Mouse (Mus musculus) lung, adult 2 months (tissue): ENCODE measurements at regions not wholly inside any gene's neighbourhood (a gene's known extent, or its start where the extent isn't known, plus 50 kb on each side); places are given as distances from the start of the nearest gene placed in this dataset.

ENCODE experiments used
- DNase-seq: peaks from one replicate; pipeline ENCODE4 v3.0.0; 2022
- H3K4me1 ChIP-seq: fragments of 200-500 bp; 2 replicates; pipeline ENCODE4 v1.6.1; 2011; ENCODE audit warnings: low read length; ENCODE audit not compliant: control insufficient read depth, insufficient read depth
- H3K4me3 ChIP-seq: fragments of 200-500 bp; replicated peaks from 2 replicates; pipeline ENCODE3; 2011; ENCODE audit warnings: low read depth, mild to moderate bottlenecking, control low read depth, low read length; ENCODE audit errors: extremely low read depth
- CTCF ChIP-seq: fragments of 200-500 bp; IDR thresholded peaks from 2 replicates; pipeline ENCODE4 v1.5.1; 2011; ENCODE audit warnings: mild to moderate bottlenecking, low read length, control low read depth; ENCODE audit not compliant: insufficient read depth
- POLR2A ChIP-seq: fragments of 200-500 bp; IDR thresholded peaks from 2 replicates; pipeline ENCODE4 v1.6.1; 2011; ENCODE audit warnings: low read depth, mild to moderate bottlenecking, control low read depth, low read length, borderline replicate concordance; ENCODE audit errors: extremely low read depth
- WGBS: fragments of 180-500 bp; shearing (Covaris S2); methylation state at CpG from one replicate; pipeline ENCODE4 v1.1.7; 2018; 5-methylcytosine and 5-hydroxymethylcytosine counted together

DNA sequence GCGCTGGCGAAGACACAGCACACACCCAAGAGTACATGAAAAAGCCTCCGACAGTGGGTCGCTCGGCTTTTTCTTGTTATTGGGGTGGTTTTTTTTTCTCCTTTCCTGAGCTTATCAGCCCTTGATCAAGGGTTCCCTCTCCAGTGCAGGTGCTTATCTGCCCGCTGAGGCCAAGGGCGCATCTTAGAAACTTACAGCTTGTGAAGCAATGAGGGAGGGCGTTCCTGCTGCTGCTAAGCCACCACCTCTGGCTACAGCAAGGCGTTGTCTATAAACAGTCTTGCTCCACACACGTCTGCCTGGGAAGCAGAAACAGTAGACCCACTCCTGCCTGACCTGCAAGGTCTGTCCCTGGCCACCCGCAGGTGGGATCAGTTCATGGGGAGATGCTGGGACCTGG lies 240.9 kb downstream of the 3110018I06Rik start:
- DNase-seq: no peak
- no peak for TF ChIP-seq CTCF
- no peak for TF ChIP-seq POLR2A

DNA sequence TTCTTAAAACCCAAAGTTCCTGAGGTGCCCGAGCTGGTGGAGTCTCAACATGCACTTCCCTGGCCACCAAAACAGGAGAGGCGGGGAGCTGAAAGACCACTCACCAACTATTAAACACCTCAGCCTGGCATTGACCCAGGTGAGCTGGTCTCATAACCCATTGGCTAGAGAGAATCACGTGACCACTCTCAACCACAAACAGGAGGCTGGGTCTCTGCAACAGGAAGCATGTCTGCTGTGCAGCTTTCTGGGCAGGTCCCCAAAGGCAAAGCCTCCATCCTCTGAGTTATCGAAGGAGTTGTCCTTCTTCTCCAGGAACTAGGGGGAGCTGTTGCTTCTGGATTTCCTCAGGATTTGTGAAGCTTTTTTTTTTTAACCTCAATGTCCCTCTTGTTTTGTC lies 242.5 kb downstream of the 3110018I06Rik start:
- H3K4me3 ChIP-seq: no peak overlapping the region
- TF ChIP-seq POLR2A: no peak
- TF ChIP-seq CTCF: no peak
- no peaks in the 10 kb centered on the region for H3K4me1 ChIP-seq
- 68% methylated on average over 4 of the region's 4 CpGs for WGBS
- DNase-seq: no peak

More for the DNA sequence above, 240.9 kb downstream of the 3110018I06Rik start:
- no peak overlapping the region for H3K4me3 ChIP-seq
- WGBS: 64% methylated on average over 11 of the region's 11 CpGs
- H3K4me1 ChIP-seq: no peaks in the 10 kb centered on the region

DNA sequence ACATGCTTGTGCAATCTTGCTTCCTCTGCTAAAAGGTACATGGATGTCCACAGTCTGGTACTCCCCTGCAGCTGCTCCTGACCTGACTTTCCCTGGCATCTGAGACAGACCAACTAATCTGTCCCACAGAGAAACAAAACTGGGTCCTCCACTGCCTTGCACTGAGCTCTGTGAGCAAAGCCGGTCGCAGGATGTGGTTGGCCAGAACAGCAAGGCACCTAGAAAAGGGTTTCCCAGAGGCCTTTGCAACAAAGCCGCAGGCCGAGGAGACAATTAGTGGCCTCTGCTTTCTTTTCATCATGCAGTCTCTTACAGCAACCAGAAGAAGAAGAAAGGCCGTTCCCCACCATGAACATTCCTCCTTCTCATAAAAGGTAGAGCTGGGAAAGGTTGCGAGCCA lies 246.1 kb downstream of the 3110018I06Rik start:
- 89% methylated on average over 6 of the region's 6 CpGs for WGBS
- no peak for DNase-seq
- no peak for TF ChIP-seq CTCF

DNA sequence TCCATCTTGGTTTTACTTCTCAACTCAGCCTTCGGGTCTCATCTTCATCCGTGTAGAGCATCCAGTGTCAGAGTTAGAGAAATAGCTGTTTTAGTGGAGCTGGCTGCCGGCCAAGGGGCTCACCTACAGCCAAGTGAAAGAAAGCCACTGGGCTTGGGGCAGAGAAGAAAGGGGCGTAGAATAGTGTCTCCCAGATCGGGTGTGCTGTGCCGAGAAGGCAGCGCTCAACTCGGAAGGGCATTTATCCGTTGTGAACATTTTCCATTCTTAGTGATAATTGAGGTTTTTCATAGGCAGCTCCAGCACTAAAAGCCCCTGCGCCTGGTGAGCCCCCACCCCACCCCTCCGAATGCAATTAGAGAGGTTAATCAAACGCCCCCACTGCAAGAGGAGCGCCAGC lies 254.2 kb downstream of the 3110018I06Rik start:
- no peak for TF ChIP-seq POLR2A
- TF ChIP-seq CTCF: no peak
- 76% methylated on average over 13 of the region's 13 CpGs for WGBS
- no peak overlapping the region for H3K4me3 ChIP-seq
- no peaks in the 10 kb centered on the region for H3K4me1 ChIP-seq
- DNase-seq: no peak

More for the DNA sequence above, 246.1 kb downstream of the 3110018I06Rik start:
- Histone ChIP-seq H3K4me3 (no peak overlapping the region), H3K4me1 (no peaks in the 10 kb centered on the region)

DNA sequence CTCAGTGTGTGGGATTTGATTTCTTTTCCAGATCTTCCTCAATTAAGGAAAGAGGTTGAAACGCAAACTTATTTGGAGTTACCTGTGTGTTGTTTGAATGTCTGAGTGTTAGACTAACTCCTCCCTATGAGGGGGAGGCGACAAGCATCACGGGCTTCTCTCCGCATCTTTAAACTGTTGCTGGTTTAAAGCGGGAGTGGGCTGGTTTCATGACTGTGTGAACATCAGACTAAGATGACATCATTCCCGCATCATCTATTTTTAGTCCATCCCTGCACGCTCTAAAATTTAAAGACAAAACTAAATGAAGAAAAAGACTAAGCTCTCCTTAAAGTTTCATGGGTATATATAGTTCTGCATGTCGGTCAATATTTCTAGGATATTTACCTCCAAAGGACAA lies 256.4 kb downstream of the 3110018I06Rik start:
- no peak for TF ChIP-seq CTCF
- no peak for TF ChIP-seq POLR2A
- H3K4me3 ChIP-seq: no peak overlapping the region
- 86% methylated on average over 8 of the region's 8 CpGs for WGBS
- H3K4me1 ChIP-seq: no peaks in the 10 kb centered on the region
- no peak for DNase-seq

DNA sequence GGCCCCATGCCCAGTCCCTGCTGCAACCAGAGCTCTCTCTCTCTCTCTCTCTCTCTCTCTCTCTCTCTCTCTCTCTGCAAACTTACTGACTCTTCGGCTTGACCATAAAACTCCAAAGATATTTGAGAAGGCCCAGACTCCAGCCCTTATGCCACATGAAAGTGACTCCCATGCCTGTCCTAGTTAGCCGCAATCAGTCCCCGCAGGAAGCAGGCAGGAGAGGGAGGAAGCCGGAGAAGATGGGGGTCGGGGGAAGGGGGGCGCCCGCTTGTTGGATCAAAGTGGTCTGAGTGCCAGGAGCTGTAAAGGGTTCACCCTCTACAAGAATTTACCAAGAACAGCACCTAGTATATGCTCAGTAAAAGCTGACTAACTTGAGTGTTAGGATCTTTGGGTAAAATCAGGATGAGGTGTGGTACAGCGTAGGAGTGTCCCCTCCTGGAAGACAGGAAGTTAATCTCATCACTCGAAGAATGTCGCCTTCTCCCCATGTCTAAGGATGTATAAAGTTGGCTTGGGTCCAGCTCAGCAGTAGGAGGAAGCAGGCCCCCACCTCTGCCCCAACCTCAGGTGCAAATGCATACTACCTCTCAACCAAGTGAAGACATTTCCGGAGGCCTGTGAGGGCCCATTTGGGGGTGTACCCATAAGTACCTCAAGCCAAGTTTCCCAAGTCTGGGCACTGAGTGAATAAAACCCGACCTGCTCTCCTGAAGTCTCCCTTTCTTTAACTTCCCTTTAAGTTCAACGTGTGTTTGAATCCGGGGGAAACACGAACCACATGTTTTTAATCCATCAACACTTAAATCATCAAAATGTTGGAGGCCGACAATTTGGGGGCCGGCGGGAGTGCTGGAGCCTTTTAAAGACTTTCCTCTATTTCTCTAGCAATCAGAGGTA lies 254.7 kb downstream of the Bcl11b start:
- DNase-seq: no peak
- Histone ChIP-seq H3K4me1 (no peaks in the 10 kb centered on the region), H3K4me3 (no peak overlapping the region)
- 56% methylated on average over 18 of the region's 18 CpGs for WGBS
- TF ChIP-seq POLR2A: no peak
- TF ChIP-seq CTCF: no peak

DNA sequence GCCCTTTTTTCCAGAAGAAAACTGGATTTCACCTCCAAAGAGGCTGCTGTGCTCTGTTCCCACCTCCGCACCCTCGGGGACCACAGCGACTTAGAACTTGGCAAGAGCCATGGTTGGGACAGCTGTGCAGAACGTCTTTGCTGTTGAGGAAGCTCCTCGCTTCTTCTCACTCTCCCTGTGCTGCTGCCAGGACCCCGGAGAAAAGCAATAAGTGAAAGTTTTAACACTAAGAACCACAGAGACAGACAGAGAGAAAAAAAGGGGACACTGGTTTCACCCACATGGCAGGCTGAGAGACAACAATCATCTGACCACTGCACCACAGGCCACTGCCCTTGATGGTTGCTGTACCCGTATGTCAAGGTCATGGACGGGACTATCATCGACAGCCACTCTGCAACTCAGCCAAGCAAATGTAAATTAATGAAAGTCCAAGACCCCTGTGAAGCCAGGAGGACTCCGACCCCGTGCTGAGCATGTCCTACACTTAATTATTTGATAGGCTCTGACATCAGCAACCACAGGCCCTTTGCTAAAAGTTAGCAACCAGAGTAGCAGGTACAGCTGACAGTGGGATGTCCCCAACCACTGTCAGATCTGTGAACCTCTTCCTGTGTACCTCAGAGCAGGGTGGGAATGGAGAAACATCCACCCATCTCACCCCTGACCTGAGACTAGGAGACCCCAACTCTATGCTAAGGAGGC lies 253.9 kb downstream of the Bcl11b start:
- DNase-seq: no peak

DNA sequence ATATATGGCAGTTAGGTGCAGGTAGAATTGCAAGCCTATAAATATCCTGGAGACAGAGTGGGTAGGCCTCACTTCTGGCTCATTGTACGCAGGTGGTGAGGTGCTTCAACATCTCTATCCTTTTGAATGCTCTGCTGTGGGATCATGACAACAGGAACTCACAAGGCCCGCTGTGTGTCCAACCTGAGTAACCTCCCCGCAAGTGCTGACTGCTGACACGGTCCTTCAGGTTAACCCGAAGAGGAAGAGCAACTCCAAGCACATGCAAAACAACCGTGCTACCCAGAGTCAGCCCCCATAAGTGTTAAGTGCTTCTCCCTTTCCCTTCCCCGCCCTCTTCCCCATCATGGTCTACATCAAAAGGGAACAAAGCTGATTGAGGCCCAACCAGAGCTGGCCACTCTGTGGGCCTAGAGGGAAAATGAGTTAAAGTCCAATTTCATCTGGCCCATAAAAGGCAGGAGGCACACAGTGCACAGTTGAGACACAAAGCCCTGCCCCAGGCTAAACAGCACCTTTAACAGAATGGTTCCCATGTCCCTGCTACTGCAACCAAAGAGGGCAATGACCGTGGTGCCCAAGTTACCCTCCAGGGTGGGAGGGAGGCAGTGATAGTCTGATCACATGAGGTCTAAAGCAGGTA lies 253.0 kb downstream of the Bcl11b start:
- H3K4me1 ChIP-seq: no peaks in the 10 kb centered on the region
- TF ChIP-seq POLR2A (no peak), CTCF (no peak)
- DNase-seq: no peak
- 80% methylated on average over 8 of the region's 8 CpGs for whole genome bisulfite sequencing
- H3K4me3 ChIP-seq: no peak overlapping the region

More for the DNA sequence above, 253.9 kb downstream of the Bcl11b start:
- H3K4me1 ChIP-seq: no peaks in the 10 kb centered on the region
- H3K4me3 ChIP-seq: no peak overlapping the region
- WGBS: 71% methylated on average over 11 of the region's 11 CpGs
- TF ChIP-seq POLR2A (no peak), CTCF (no peak)

DNA sequence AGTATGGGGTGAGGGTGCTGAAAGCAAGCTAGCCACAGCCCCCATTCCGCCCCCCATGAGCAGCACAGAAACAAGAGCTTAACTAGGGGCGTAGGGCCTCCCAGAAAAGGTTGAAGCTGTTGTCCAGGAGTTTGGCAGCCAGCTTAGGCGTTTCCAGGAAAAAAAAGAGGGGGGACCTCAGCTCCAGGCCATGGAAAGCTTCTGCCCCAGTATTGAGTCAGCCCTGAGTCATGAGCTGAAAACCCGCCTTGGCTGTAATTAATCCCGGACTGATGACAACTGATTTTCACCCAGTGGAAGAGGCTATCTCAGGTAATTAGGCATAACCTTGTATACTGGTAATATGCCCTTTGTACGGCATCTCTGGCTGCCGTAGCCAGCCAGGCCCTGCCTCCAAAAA lies 251.3 kb downstream of the Bcl11b start:
- no peaks in the 10 kb centered on the region for H3K4me1 ChIP-seq
- DNase-seq: no peak
- 56% methylated on average over 7 of the region's 7 CpGs for WGBS
- no peak overlapping the region for H3K4me3 ChIP-seq
- TF ChIP-seq CTCF: no peak
- TF ChIP-seq POLR2A: no peak

DNA sequence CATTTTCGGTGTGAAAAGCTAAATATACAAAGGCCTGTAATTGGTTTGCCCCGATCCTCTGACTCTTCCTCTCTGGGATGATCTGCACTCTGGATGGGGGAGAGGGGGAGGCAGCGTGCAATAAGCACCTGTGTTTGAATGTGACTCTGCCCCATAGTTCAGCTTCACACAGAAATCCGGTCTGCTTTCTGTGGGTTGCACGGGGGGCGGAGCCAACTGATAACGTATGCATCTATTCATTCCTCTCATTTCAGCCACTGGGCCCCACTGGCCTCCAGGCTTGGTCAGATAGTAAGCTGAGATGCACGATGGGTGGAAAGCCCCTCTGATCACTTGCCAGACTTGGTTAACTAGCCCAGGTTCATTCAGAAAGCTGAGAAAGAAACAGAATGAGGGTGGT lies 250.8 kb downstream of the Bcl11b start:
- H3K4me1 ChIP-seq: no peaks in the 10 kb centered on the region
- no peak overlapping the region for H3K4me3 ChIP-seq
- TF ChIP-seq CTCF (no peak), POLR2A (no peak)
- DNase-seq: no peak
- 26% methylated on average over 8 of the region's 8 CpGs for WGBS

DNA sequence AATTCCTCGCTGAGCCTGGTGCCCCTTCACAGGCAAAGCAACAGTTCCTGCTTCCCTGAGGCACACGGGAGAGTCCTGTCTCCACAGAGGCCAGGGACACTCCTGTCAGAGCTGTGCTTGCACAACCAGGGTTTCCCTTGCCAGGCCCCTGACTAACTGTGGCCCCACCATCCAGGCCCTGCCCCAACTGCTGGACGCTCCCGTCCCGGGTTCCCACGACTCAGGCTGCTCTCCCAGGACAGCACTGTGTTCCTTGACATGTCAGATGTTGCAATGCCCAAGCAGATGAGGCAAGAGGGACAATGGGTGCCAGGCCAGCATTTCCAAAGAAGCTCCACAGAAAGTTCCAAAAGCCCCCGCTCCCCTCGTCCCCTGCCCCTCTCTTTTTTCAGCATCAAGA lies 250.4 kb downstream of the Bcl11b start:
- TF ChIP-seq POLR2A: no peak
- TF ChIP-seq CTCF: no peak
- Histone ChIP-seq H3K4me3 (no peak overlapping the region), H3K4me1 (no peaks in the 10 kb centered on the region)
- peak; percentile 4 for DNase-seq
- 46% methylated on average over 8 of the region's 8 CpGs for WGBS
